Mouse (Mus musculus): ENCODE measurements around the gene Nhlrc1. TPM values are rescaled to one million over a fixed set of nuclear protein-coding genes. Genes with fewer than 3 reads are reported as not detected.
A peak's percentile ranks its signal among the peaks of the same experiment; 100 is the strongest.

Gene Nhlrc1
- polyA plus RNA-seq, 1 experiment, result not detected

- WGBS, result 87% methylated on average over 7 of the region's 7 CpGs
- Histone ChIP-seq H3K4me3 (ENCODE audit: insufficient read depth, low read depth, low read length) (no peak overlapping the region), H3K4me1 (ENCODE audit: control insufficient read depth, insufficient read depth, low read length) (0 out of 2 replicates have a peak, but pooled peaks cover 1% of the 10 kb centered on the region), H3K27ac (ENCODE audit: insufficient read depth, low read depth, low read length) (no peak overlapping the region)
- TF ChIP-seq POLR2A (IDR thresholded peaks at IDR 0.05; ENCODE audit: insufficient read depth, low read depth, low read length) (no peak), CTCF (IDR thresholded peaks at IDR 0.05; ENCODE audit: insufficient read depth, low read depth, low read length) (no peak)
Observed at GRCm38 (mm10) chr13:47019774-47020173, 5.1 kb upstream of the Nhlrc1 start.

- Histone ChIP-seq H3K4me3 (ENCODE audit: insufficient read depth, low read depth, low read length) (no peak overlapping the region), H3K27ac (ENCODE audit: insufficient read depth, low read depth, low read length) (no peak overlapping the region), H3K4me1 (ENCODE audit: control insufficient read depth, insufficient read depth, low read length) (peaks cover 15% of the 10 kb centered on the region)
- 28% methylated on average over 5 of the region's 5 CpGs for WGBS
- TF ChIP-seq CTCF (IDR thresholded peaks at IDR 0.05; ENCODE audit: insufficient read depth, low read depth, low read length) (peak; percentile 50), POLR2A (IDR thresholded peaks at IDR 0.05; ENCODE audit: insufficient read depth, low read depth, low read length) (no peak)
Observed at GRCm38 (mm10) chr13:47017259-47017658, 2.6 kb upstream of the Nhlrc1 start.

GRCm38 (mm10) chr13:47015195-47015501 lies 498 bp upstream of the Nhlrc1 start:
- TF ChIP-seq CTCF (IDR thresholded peaks at IDR 0.05; ENCODE audit: insufficient read depth, low read depth, low read length), result no peak
- TF ChIP-seq POLR2A (IDR thresholded peaks at IDR 0.05; ENCODE audit: insufficient read depth, low read depth, low read length), result no peak
- Histone ChIP-seq H3K4me1 (ENCODE audit: control insufficient read depth, insufficient read depth, low read length) (peaks cover 15% of the 10 kb centered on the region), H3K27ac (ENCODE audit: insufficient read depth, low read depth, low read length) (no peak overlapping the region), H3K4me3 (ENCODE audit: insufficient read depth, low read depth, low read length) (no peak overlapping the region)
- WGBS, result 59% methylated on average over 5 of the region's 5 CpGs

GRCm38 (mm10) chr13:47013740-47014139 lies 910 bp downstream of the Nhlrc1 start:
- H3K4me3 ChIP-seq (ENCODE audit: insufficient read depth, low read depth, low read length), result peak overlapping the region; percentile 78
- H3K27ac ChIP-seq (ENCODE audit: insufficient read depth, low read depth, low read length), result no peak overlapping the region
- TF ChIP-seq CTCF (IDR thresholded peaks at IDR 0.05; ENCODE audit: insufficient read depth, low read depth, low read length), result no peak
- no peak for TF ChIP-seq POLR2A (IDR thresholded peaks at IDR 0.05; ENCODE audit: insufficient read depth, low read depth, low read length)
- peaks cover 15% of the 10 kb centered on the region for H3K4me1 ChIP-seq (ENCODE audit: control insufficient read depth, insufficient read depth, low read length)
- 79% methylated on average over 10 of the region's 10 CpGs for WGBS

- no peaks in the 10 kb centered on the region for H3K4me1 ChIP-seq (ENCODE audit: control insufficient read depth, insufficient read depth, low read length)
- no peak overlapping the region for H3K4me3 ChIP-seq (ENCODE audit: insufficient read depth, low read depth, low read length)
- TF ChIP-seq POLR2A (IDR thresholded peaks at IDR 0.05; ENCODE audit: insufficient read depth, low read depth, low read length), result no peak
- no peak for TF ChIP-seq CTCF (IDR thresholded peaks at IDR 0.05; ENCODE audit: insufficient read depth, low read depth, low read length)
- no peak overlapping the region for H3K27ac ChIP-seq (ENCODE audit: insufficient read depth, low read depth, low read length)
- WGBS, result 93% methylated on average over 4 of the region's 4 CpGs
Observed at GRCm38 (mm10) chr13:47001590-47001989, 13.1 kb downstream of the Nhlrc1 start.

- TF ChIP-seq CTCF (IDR thresholded peaks at IDR 0.05; ENCODE audit: insufficient read depth, low read depth, low read length) (no peak), POLR2A (IDR thresholded peaks at IDR 0.05; ENCODE audit: insufficient read depth, low read depth, low read length) (no peak)
- Histone ChIP-seq H3K4me3 (ENCODE audit: insufficient read depth, low read depth, low read length) (no peak overlapping the region), H3K4me1 (ENCODE audit: control insufficient read depth, insufficient read depth, low read length) (no peaks in the 10 kb centered on the region), H3K27ac (ENCODE audit: insufficient read depth, low read depth, low read length) (no peak overlapping the region)
- 66% methylated on average over 5 of the region's 5 CpGs for WGBS
Observed at GRCm38 (mm10) chr13:46999498-46999897, 15.2 kb downstream of the Nhlrc1 start.

- TF ChIP-seq POLR2A (IDR thresholded peaks at IDR 0.05; ENCODE audit: insufficient read depth, low read depth, low read length) (no peak), CTCF (IDR thresholded peaks at IDR 0.05; ENCODE audit: insufficient read depth, low read depth, low read length) (no peak)
- WGBS, result 83% methylated on average over 4 of the region's 4 CpGs
- H3K4me1 ChIP-seq (ENCODE audit: control insufficient read depth, insufficient read depth, low read length), result no peaks in the 10 kb centered on the region
Observed at GRCm38 (mm10) chr13:46997355-46997754, 17.3 kb downstream of the Nhlrc1 start.

GRCm38 (mm10) chr13:46993274-46993551 lies 21.4 kb downstream of the Nhlrc1 start:
- Histone ChIP-seq H3K27ac (ENCODE audit: insufficient read depth, low read depth, low read length) (no peak overlapping the region), H3K4me1 (ENCODE audit: control insufficient read depth, insufficient read depth, low read length) (no peaks in the 10 kb centered on the region), H3K4me3 (ENCODE audit: insufficient read depth, low read depth, low read length) (no peak overlapping the region)
- 81% methylated on average over 2 of the region's 2 CpGs for WGBS
- TF ChIP-seq POLR2A (IDR thresholded peaks at IDR 0.05; ENCODE audit: insufficient read depth, low read depth, low read length) (no peak), CTCF (IDR thresholded peaks at IDR 0.05; ENCODE audit: insufficient read depth, low read depth, low read length) (no peak)

More at GRCm38 (mm10) chr13:46997355-46997754, 17.3 kb downstream of the Nhlrc1 start:
- Histone ChIP-seq H3K4me3 (ENCODE audit: insufficient read depth, low read depth, low read length) (no peak overlapping the region), H3K27ac (ENCODE audit: insufficient read depth, low read depth, low read length) (no peak overlapping the region)

- TF ChIP-seq POLR2A (IDR thresholded peaks at IDR 0.05; ENCODE audit: insufficient read depth, low read depth, low read length), result no peak
- TF ChIP-seq CTCF (IDR thresholded peaks at IDR 0.05; ENCODE audit: insufficient read depth, low read depth, low read length), result no peak
- 84% methylated on average over 7 of the region's 7 CpGs for WGBS
- Histone ChIP-seq H3K4me3 (ENCODE audit: insufficient read depth, low read depth, low read length) (no peak overlapping the region), H3K4me1 (ENCODE audit: control insufficient read depth, insufficient read depth, low read length) (no peaks in the 10 kb centered on the region), H3K27ac (ENCODE audit: insufficient read depth, low read depth, low read length) (no peak overlapping the region)
Observed at GRCm38 (mm10) chr13:46992516-46993273, 22.0 kb downstream of the Nhlrc1 start.
